Mouse (Mus musculus) lung, postnatal 25 days (tissue): ENCODE measurements at regions not wholly inside any gene's neighbourhood (a gene's known extent, or its start where the extent isn't known, plus 50 kb on each side); places are given as distances from the start of the nearest gene placed in this dataset.

Experiments
- DNase-seq: peaks from one replicate; pipeline ENCODE4 v3.0.0; 2022; ENCODE audit warnings: low spot score

DNA sequence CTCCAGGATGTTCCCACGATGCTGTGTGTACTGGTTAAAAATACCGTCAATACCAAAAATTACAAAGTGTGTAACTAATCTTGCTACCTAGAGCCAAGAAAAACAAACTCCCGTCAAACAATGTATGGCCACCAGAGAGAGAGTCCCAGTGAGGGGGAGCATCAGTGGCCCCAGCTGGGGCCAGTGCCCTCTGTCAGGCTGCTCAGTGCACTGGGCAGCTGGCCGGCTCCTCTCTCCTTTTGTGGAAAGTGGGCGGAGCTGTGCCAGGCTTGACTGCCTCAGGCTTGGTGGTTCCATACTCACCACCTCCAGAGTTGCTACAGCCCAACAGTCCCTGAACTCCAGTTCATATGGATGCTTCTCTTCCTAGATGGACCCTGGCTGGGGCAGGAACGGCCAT lies 53.8 kb upstream of the Sept5 start:
- DNase-seq = no peak

DNA sequence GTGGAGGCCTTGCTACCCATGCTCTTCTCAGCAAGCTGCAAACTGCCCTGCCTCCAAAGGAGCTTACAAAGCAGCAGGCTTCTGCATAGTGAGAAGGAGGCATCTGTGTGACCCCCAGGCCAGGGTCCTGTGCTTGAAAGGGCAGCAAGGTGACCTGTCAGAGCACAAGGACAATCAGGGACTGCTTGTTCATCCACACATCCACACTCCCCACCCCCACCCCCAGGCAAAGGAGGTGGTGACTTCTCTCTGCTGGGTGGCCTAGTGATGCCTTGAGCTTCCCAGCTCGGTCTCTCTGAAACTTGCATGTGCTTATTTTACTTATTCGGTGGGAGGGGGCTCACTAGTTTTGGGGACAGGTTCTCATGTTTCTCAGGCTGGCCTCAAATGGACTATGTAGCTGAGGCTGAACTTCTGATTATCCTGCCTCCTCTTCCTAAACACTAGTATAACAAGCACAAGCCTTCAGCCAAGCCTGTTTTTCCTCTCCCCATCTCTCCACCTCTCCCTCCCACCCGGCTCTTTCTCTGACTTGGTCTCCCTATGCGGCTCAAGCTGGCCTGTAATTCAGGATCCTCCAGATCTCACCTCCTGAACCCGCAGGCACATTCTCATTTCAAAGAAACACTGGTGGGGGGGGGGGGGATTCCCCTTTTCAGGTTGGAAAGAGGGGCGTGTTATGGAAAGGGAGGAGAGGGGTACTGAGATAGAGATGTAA lies 56.4 kb upstream of the Sept5 start:
- DNase-seq = no peak

DNA sequence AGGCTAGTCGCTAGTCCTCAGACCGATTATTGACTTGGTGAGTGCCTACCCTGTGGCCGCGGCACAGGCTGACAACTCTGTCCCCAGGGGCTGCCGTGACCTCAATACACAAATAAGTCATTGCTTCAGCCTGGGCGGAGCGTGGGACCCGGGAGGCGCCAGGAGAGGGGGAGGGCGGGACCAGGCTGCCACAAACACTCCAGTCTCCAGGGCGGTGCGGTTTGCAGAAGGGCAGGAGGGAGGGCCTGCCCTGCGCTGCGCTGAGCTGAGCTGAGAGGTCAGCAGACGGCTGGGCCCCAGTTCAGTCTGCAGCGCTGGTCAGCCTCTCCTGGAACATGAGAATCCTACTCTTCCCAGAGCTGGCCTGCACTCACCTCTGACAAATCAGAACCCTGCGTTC lies 57.2 kb upstream of the Sept5 start:
- peak; percentile 91 for DNase-seq

GRCm38 (mm10) chr16:18687367-18687766 lies 57.6 kb upstream of the Sept5 start:
- peak; percentile 68 for DNase-seq

DNA sequence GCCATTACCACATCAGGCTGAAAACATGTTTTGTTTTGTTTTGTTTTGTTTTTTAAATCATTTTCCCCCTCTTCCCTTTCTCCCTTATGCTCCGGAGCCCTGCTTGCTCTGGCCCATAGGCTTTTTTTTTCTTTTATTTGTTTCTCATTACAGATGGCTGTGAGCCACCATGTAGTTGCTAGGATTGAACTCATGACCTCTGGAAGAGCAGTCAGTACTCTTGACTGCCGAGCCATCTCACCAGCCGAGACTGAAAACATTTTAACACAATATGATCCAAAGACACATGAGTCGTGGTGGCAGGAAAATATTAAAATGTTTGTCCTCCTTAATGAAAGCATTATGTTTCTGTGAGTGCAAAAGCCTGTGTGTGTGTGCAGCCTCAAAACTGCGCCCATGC lies 65.8 kb upstream of the Sept5 start:
- no peak for DNase-seq

GRCm38 (mm10) chr16:18696074-18696819 lies 66.5 kb upstream of the Sept5 start:
- peak; percentile 79 for DNase-seq

DNA sequence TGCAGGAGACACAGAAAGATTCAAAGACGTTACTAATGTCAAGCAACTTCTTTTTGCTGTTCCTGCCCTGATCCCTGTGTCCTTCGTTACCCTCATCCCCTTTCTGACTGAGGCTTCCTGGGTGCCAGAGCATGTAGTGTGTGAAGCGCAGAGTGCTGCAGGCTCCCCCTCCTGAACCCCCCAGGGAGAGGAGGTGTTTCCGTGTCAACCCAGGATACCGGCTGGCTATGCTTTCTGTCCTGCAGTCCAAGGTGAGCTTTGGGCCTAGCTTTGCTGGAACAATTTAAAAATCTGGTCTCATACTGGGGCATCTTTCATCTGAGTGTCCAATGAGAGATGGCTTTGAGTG lies 67.0 kb upstream of the Sept5 start:
- no peak for DNase-seq

GRCm38 (mm10) chr16:18704126-18704525 lies 72.5 kb upstream of the Cldn5 start:
- no peak for DNase-seq

DNA sequence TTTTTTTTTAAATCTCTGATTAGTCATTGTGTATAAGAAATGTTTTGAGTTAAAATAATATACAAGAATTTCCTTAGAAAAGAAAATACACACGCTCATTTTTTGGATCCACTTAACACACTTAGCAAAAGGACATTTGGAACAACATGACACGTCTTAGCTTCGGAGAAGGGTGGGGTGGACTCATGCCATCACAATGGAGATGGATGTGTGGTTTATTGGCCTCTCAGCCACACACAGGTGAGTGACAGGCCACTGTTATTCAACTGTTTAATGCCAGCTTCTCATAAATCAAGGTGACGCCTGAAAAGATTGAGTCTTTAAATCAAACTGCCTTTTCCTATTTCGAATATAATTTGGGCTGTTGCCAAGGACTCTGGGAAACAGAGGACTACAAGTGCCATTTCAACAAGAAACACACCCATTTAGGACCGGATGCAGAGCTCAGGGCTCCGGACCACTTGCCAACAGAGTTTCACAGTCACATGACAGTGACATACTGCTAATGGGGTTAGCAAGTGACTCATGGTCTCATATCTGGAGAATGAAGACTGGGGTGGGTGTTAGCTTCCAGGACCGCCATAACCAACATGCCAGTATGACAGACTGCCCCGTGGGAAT lies 71.5 kb upstream of the Cldn5 start:
- DNase-seq = peak; percentile 76

GRCm38 (mm10) chr16:18711637-18712125 lies 65.0 kb upstream of the Cldn5 start:
- no peak for DNase-seq

DNA sequence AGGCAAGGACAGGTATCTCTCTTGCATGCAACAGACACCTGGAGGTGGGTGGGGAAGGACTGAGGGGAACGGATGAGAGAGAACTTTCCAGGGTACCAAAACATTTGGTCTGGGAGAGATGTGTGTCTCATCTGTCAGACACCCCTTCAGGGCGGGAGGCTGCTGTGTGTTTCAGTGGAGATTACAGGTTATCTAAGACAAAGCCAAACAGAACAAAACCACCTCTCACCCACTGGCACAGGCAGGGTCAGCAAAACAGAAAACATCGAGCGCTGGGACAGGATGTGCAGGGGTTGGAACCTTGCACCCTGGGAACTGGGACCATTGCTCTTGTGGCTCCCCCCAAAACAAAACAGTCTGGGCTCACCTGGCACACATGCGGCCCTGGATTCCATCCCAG lies 63.6 kb upstream of the Cldn5 start:
- DNase-seq = no peak

GRCm38 (mm10) chr16:18715381-18715780 lies 61.3 kb upstream of the Cldn5 start:
- no peak for DNase-seq

- peak; percentile 57 for DNase-seq
Observed at GRCm38 (mm10) chr16:18718040-18718439, 58.6 kb upstream of the Cldn5 start.

DNA sequence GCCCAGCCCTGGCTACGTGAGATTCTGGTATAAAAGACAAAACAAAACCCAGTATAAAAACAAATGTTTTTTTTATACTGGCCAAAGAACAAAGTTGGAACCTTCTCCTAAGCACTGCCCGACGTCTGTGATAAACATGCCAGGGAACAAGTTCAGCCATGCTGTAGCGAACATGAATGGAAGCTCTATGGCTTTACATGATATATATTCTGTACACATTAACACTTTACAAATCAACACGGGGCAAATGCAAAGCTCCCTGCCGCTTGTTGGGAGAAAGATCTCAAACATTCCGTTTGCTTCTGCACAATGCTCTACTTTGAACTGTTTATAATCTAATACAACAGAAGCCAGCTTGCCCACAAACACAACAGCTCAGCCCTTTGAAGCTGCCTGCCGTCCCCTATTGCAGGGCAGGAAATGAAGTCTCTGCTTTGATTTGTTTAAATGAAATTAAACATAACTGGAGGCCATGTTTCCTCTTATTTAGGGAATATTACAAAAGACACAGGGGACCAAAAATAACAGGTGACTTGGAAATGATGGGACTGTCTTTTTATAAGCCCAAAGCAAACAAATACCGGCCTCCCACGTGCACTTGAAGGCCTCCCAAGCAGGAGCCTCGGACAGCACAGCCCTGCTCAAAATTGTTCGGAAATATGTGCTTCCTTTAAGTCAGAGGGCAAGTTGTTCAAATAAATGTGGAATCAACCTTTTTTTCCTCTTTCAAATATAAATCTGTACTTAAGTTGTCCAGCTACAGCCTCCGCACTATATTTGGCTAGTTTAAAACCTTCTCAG lies 56.0 kb upstream of the Cldn5 start:
- DNase-seq = peak; percentile 44

- peak; percentile 41 for DNase-seq
Observed at GRCm38 (mm10) chr16:18723186-18723843, 53.3 kb upstream of the Cldn5 start.

DNA sequence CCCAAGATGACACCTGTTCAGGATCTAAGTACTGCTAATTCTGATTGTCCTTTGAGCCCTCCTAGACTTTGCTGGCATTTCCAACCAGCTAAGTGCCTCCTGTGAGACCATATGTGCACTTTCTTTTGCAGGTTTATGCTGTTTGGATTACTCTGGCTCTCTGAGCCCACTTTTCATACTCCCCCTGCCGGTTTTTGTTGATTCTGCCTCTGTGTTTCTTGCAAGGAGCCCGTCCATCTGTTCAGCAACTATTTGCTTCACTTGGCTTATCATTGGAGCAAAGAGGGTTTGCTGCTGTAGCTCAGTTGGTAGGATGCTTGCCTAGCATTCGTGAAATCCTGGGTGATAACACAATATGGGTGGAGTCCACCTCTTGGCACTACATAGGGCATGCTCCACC lies 52.8 kb upstream of the Cldn5 start:
- DNase-seq = no peak

DNA sequence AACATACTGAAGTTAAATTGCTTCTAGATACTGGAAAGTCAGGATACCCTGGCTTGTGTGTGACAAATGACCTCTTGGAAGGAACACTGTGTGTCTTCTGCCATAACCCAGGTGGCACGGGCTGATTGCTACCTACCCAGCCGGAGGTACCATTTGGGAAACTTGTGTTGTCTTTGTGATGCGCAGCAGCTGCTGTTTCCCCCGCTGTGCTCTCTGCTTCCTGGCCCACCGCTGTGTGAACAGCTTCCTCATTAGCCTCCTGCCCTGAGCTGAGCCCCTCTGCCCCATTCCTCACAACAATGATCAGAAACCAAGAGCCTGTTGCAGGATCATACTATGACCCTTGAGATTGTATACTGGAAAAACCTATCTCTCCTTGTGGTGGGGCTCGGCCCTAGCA lies 51.9 kb upstream of the Cldn5 start:
- DNase-seq = no peak
